ENCODE assay signal across 8 mouse cellular contexts in the genomic region with DNA sequence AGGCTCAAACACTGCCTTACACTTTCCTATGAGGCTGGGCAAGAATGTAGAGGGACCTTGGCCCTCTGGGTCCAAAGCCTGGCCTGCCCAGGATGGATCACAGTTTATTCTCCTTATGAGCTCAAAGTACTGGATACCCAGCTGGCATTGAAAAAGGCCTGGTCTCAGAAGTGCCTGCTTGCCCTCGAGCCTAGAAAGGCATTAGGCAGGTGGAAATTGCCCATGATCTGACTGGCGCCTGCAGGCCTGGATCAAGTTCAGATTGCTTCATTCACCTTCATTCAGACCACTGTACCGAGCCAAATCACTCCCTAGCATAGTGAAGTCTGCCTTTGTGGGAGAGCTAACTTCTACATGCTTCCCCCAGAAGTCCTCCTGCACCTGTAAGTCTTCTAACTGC. TPM values are rescaled to one million over a fixed set of nuclear protein-coding genes. Genes with fewer than 3 reads are reported as not detected.
DNase-seq lines count a peak whose midpoint lies in the region; ATAC-seq and TF ChIP-seq lines count a peak whose summit lies in the region.

No protein-coding gene starts in this region.

- H3K27me3 ChIP-seq in heart, adult 2 months (ENCODE audit: control insufficient read depth, insufficient read depth, low read length), result no peaks in the 10 kb centered on the region
- H3K27me3 ChIP-seq in heart, embryonic 16.5 days (ENCODE audit: control insufficient read depth, insufficient read depth, low read length), result no peaks in the 10 kb centered on the region
- H3K27me3 ChIP-seq in liver, embryonic 11.5 days (replicated peaks; ENCODE audit: control insufficient read depth, insufficient read depth, low read length), result no peaks in the 10 kb centered on the region

- no peak for ATAC-seq in heart, embryonic 16.5 days (replicated peaks; ENCODE audit: extremely low read depth, insufficient read depth, low FRiP score)
- no peak for ATAC-seq in liver, embryonic 11.5 days (replicated peaks; ENCODE audit: low FRiP score)

- peaks cover 19% of the 10 kb centered on the region for H3K4me1 ChIP-seq in heart, adult 2 months (ENCODE audit: control insufficient read depth, insufficient read depth, low read length)
- peaks cover 27% of the 10 kb centered on the region for H3K4me1 ChIP-seq in heart, embryonic 16.5 days (ENCODE audit: control insufficient read depth, insufficient read depth, low read length)
- 0 out of 2 replicates have a peak, but pooled peaks cover 3% of the 10 kb centered on the region for H3K4me1 ChIP-seq in liver, embryonic 11.5 days (replicated peaks; ENCODE audit: control insufficient read depth, insufficient read depth, low read length)

- H3K4me3 ChIP-seq in heart, adult 2 months, result peak overlapping the region; percentile 97
- peak overlapping the region; percentile 76 for H3K4me3 ChIP-seq in heart, embryonic 16.5 days (ENCODE audit: low read length)
- peak overlapping the region; percentile 93 for H3K4me3 ChIP-seq in liver, embryonic 11.5 days (ENCODE audit: low read depth, low read length)

- peaks cover 5% of the 10 kb centered on the region; the same call in 1 of the 2 replicates for H3K79me2 ChIP-seq in heart, adult 2 months (replicated peaks; ENCODE audit: control insufficient read depth, insufficient read depth, low read length)

- no peaks in the 10 kb centered on the region for H3K9me3 ChIP-seq in heart, embryonic 16.5 days (replicated peaks; ENCODE audit: control insufficient read depth, low read length)
- H3K9me3 ChIP-seq in liver, embryonic 11.5 days (ENCODE audit: control insufficient read depth, low read length), result no peaks in the 10 kb centered on the region

- no peak for TF ChIP-seq POLR2A in heart, adult 2 months (IDR thresholded peaks at IDR 0.05; ENCODE audit: insufficient read depth, low read depth, low read length)

- intact Hi-C loops in heart, adult 2 months (cut with DNase I), result loop anchor here (2.0 to 5.0 kb wide), 2 partner anchors 33 to 47 kb away; partner anchors contain the start of gene Dbnl
- intact Hi-C loops in heart, postnatal 25 days (cut with DNase I), result loop anchor here (2.0 kb wide), 1 partner anchor 21 kb away; no protein-coding TSS in a partner anchor
- intact Hi-C loops in left cerebral cortex, postnatal 14 days (cut with DNase I), result no loop called here

- WGBS in heart, adult 2 months, result 38% methylated on average over 3 of the region's 3 CpGs
- WGBS in heart, embryonic 16.5 days, result 44% methylated on average over 3 of the region's 3 CpGs
- WGBS in liver, embryonic 11.5 days, result 75% methylated on average over 3 of the region's 3 CpGs

- TF ChIP-seq EP300 in heart, adult 2 months (IDR thresholded peaks at IDR 0.05; ENCODE audit: insufficient read depth, low read depth, low read length), result no peak

- DNase-seq in heart, adult 2 months, result peak in 1 of 2 experiments; percentile 48
- no peak for DNase-seq in heart, postnatal 25 days (ENCODE audit: low spot score)
- DNase-seq in MN1 (ENCODE audit: low spot score), result peak; percentile 35
- DNase-seq in liver, embryonic 11.5 days (ENCODE audit: low spot score), result no peak
- no peak for DNase-seq in layer of hippocampus, adult 8-10 months (ENCODE audit: low spot score in 2 of 2)
- no peak for DNase-seq in ovary, postnatal 10 days (ENCODE audit: low spot score)
- no peak for DNase-seq in left cerebral cortex, postnatal 14 days (ENCODE audit: low spot score in 2 of 2)

- H3K36me3 ChIP-seq in heart, adult 2 months (ENCODE audit: control insufficient read depth, insufficient read depth, low read length), result peaks cover 11% of the 10 kb centered on the region
- H3K36me3 ChIP-seq in heart, embryonic 16.5 days (ENCODE audit: control insufficient read depth, insufficient read depth), result no peaks in the 10 kb centered on the region
- no peaks in the 10 kb centered on the region for H3K36me3 ChIP-seq in liver, embryonic 11.5 days (ENCODE audit: control insufficient read depth, insufficient read depth, low read length)

- peak overlapping the region; percentile 94 for H3K27ac ChIP-seq in heart, adult 2 months
- H3K27ac ChIP-seq in heart, embryonic 16.5 days (ENCODE audit: low read length), result peak overlapping the region; percentile 94
- H3K27ac ChIP-seq in liver, embryonic 11.5 days (ENCODE audit: low read depth, low read length), result no peak overlapping the region

- H3K4me2 ChIP-seq in heart, embryonic 16.5 days (ENCODE audit: low read depth, low read length), result peak overlapping the region; percentile 85
- peak overlapping the region; percentile 90 for H3K4me2 ChIP-seq in liver, embryonic 11.5 days

- peak overlapping the region; percentile 58 for H3K9ac ChIP-seq in heart, adult 2 months (ENCODE audit: low read depth, low read length)
- peak overlapping the region; percentile 93 for H3K9ac ChIP-seq in heart, embryonic 16.5 days (ENCODE audit: low read length)
- H3K9ac ChIP-seq in liver, embryonic 11.5 days (ENCODE audit: low read depth, low read length), result 0 out of 2 replicates have a peak overlapping the region, but pooled peaks have one; percentile 35

- no peak for TF ChIP-seq CTCF in heart, adult 2 months (IDR thresholded peaks at IDR 0.05)

RNA-seq across cellular contexts. Expression of gene Urgcp, which starts 22.3 kb away (rescaled TPM):
- 10 to 100 TPM; 58.5 to 69.8 TPM for total RNA-seq in heart, adult 2 months (2021)
- 26.1 and 35.7 TPM in 2 replicates for polyA plus RNA-seq in heart, adult 2 months (2012; rRNA removed)
- total RNA-seq in heart, postnatal 25 days (2021), result 10 to 100 TPM; 56.7 to 68.6 TPM
- polyA plus RNA-seq in heart, embryonic 16.5 days (2015; fragmentation: Nextera tagmentation; extraction: Ambion mirVana), result 39.3 and 42.2 TPM in 2 replicates
- 17.0 and 17.1 TPM in 2 replicates for polyA plus RNA-seq in liver, embryonic 11.5 days (2014; fragmentation: Nextera tagmentation; extraction: Ambion mirVana)
- total RNA-seq in layer of hippocampus, adult 8-10 months (2022), result 10 to 100 TPM; 72.1 to 78.9 (median 73.4) TPM
- total RNA-seq in left cerebral cortex, postnatal 14 days (2021), result 10 to 100 TPM; 55.9 to 60.8 TPM

RNA-seq across cellular contexts. Expression of gene Mrps24, which starts 24.4 kb away (rescaled TPM):
- total RNA-seq in heart, adult 2 months (2021), result 100 to 1,000 TPM; 151 to 166 TPM
- polyA plus RNA-seq in heart, adult 2 months (2012; rRNA removed), result 136 and 178 TPM in 2 replicates
- total RNA-seq in heart, postnatal 25 days (2021), result 100 to 1,000 TPM; 145 to 152 TPM
- 197 and 201 TPM in 2 replicates for polyA plus RNA-seq in heart, embryonic 16.5 days (2015; fragmentation: Nextera tagmentation; extraction: Ambion mirVana)
- 203 and 204 TPM in 2 replicates for polyA plus RNA-seq in liver, embryonic 11.5 days (2014; fragmentation: Nextera tagmentation; extraction: Ambion mirVana)
- 10 to 100 TPM; 52.7 to 65.7 (median 61.7) TPM for total RNA-seq in layer of hippocampus, adult 8-10 months (2022)
- 10 to 100 TPM; 88.4 to 89.7 TPM for total RNA-seq in left cerebral cortex, postnatal 14 days (2021)

RNA-seq across cellular contexts. Expression of gene Dbnl, which starts 48.4 kb away (rescaled TPM):
- total RNA-seq in heart, adult 2 months (2021), result 10 to 100 TPM; 25.7 to 29.2 TPM
- polyA plus RNA-seq in heart, adult 2 months (2012; rRNA removed), result 24.4 and 25.6 TPM in 2 replicates
- total RNA-seq in heart, postnatal 25 days (2021), result 10 to 100 TPM; 26.1 to 27.2 TPM
- polyA plus RNA-seq in heart, embryonic 16.5 days (2015; fragmentation: Nextera tagmentation; extraction: Ambion mirVana), result 82.8 and 86.7 TPM in 2 replicates
- 104 and 110 TPM in 2 replicates for polyA plus RNA-seq in liver, embryonic 11.5 days (2014; fragmentation: Nextera tagmentation; extraction: Ambion mirVana)
- 10 to 100 TPM; 69.6 to 80.5 (median 78.1) TPM for total RNA-seq in layer of hippocampus, adult 8-10 months (2022)
- 10 to 100 TPM; 78.4 to 79.8 TPM for total RNA-seq in left cerebral cortex, postnatal 14 days (2021)

Comparison
In these comparisons a context has a peak if more than half of its experiments do, and no peak if none do; other contexts are left out.
1. H3K9ac ChIP-seq: peak in every context shown above with its lines; median percentile 93 in heart, embryonic 16.5 days; 58 in heart, adult 2 months; 35 in liver, embryonic 11.5 days.